Mouse (Mus musculus) heart, postnatal 25 days (tissue): ENCODE data around the gene Gm10570. TPM values are rescaled to one million over a fixed set of nuclear protein-coding genes. Genes with fewer than 3 reads are reported as not detected.

Source experiments
- DNase-seq: peaks from one replicate; pipeline ENCODE4 v3.0.0; 2022; ENCODE audit warnings: low spot score
- intact Hi-C: fragments of 180-260 bp; cut with DNase I; formaldehyde crosslinking; loops from one replicate; pipeline ENCODE4 v1.15.1; 2025
- total RNA-seq, 2 experiments: library from RNA; stranded (reverse); gene quantifications; 2 replicates each; pipeline ENCODE4 v1.2.3; 2021

The Gm10570 gene
- total RNA-seq, 2 experiments from 2014 or later: 0.75 TPM; not detected in 1

GRCm38 (mm10) chr4:130275016-130275822, 33.3 kb downstream of the Gm10570 start:
- intact Hi-C loops: no loop called here
- DNase-seq: no peak

- DNase-seq: no peak
- intact Hi-C loops: no loop called here
These were observed 34.0 kb downstream of the Gm10570 start for GRCm38 (mm10) chr4:130274346-130275015.

- intact Hi-C loops: no loop called here
- no peak for DNase-seq
These were observed 34.7 kb downstream of the Gm10570 start for GRCm38 (mm10) chr4:130273698-130274345.

- intact Hi-C loops: no loop called here
- DNase-seq: no peak
These were observed 37.7 kb downstream of the Gm10570 start for GRCm38 (mm10) chr4:130270611-130271347.

- no peak for DNase-seq
- intact Hi-C loops: no loop called here
These were observed 38.4 kb downstream of the Gm10570 start for GRCm38 (mm10) chr4:130270089-130270488.

- DNase-seq: no peak
- intact Hi-C loops: no loop called here
These were observed 39.7 kb downstream of the Gm10570 start for GRCm38 (mm10) chr4:130268736-130269135.

GRCm38 (mm10) chr4:130267069-130267468, 41.4 kb downstream of the Gm10570 start:
- no peak for DNase-seq
- intact Hi-C loops: no loop called here

- intact Hi-C loops: no loop called here
- DNase-seq: no peak
These were observed 41.9 kb downstream of the Gm10570 start for GRCm38 (mm10) chr4:130266601-130267000.

GRCm38 (mm10) chr4:130264698-130265349, 43.6 kb downstream of the Gm10570 start:
- intact Hi-C loops: loop anchor here (1.0 kb wide), 1 partner anchor 27 kb away; no protein-coding TSS in a partner anchor
- no peak for DNase-seq

GRCm38 (mm10) chr4:130264131-130264530, 44.3 kb downstream of the Gm10570 start:
- DNase-seq: no peak
- intact Hi-C loops: loop anchor here (1.0 kb wide), 1 partner anchor 28 kb away; no protein-coding TSS in a partner anchor

GRCm38 (mm10) chr4:130260406-130260805, 48.1 kb downstream of the Gm10570 start:
- no peak for DNase-seq
- intact Hi-C loops: no loop called here

Other genes with a start within 250 kb of the Gm10570 start
- 10 to 100 TPM; 34.7 to 36.6 TPM for gene Pef1, start 206.1 kb downstream of the Gm10570 start, total RNA-seq
- gene Hcrtr1, start 169.3 kb downstream of the Gm10570 start, total RNA-seq: not detected
- gene Tinagl1, start 133.6 kb downstream of the Gm10570 start, total RNA-seq: 10 to 100 TPM; 56.0 to 69.2 TPM
- not detected for gene Gm853, start 86.3 kb downstream of the Gm10570 start, total RNA-seq
- 1 to 10 TPM; 2.2 to 3.0 TPM for gene Serinc2, start 29.5 kb downstream of the Gm10570 start, total RNA-seq
- 1,000 to 10,000 TPM; 5,192 to 5,215 TPM for gene Fabp3, start 79 bp downstream of the Gm10570 start, total RNA-seq
- 10 to 100 TPM; 26.2 to 28.9 TPM for gene Zcchc17, start 51.3 kb upstream of the Gm10570 start, total RNA-seq
- 10 to 100 TPM; 14.8 to 15.0 TPM for gene Snrnp40, start 51.5 kb upstream of the Gm10570 start, total RNA-seq